Mouse (Mus musculus) activated CD4-positive, CD25-positive, alpha-beta regulatory T cell, adult 9 weeks (primary cell): ENCODE data around the gene Stk36. TPM values are rescaled to one million over a fixed set of nuclear protein-coding genes. Genes with fewer than 3 reads are reported as not detected.

Source experiments
- polyA plus RNA-seq: library from polyadenylated mRNA; unstranded; fragments of 100-300 nt; shearing (Covaris generic); gene quantifications from one replicate; pipeline ENCODE4 v1.2.1, GENCODE M21; 2017

Gene Stk36
- polyA plus RNA-seq = not detected

GRCm38 (mm10) chr1:74601267-74601962 lies at the start of gene Stk36, which contains the start of gene Rnf25:
Gene Stk36, plus strand, starts transcription at chr1:74601445.
Gene Rnf25, minus strand, starts transcription at chr1:74601397.

GRCm38 (mm10) chr1:74587773-74588445 lies 13.3 kb upstream of the Stk36 start, which contains the start of the genes Zfp142 and Bcs1l:
Gene Zfp142, minus strand, starts transcription at chr1:74588246.
Gene Bcs1l, plus strand, starts transcription at chr1:74588289.

GRCm38 (mm10) chr1:74661448-74662195 lies 60.4 kb downstream of the Stk36 start, which contains the start of gene Ttll4:
Gene Ttll4, plus strand, starts transcription at chr1:74661745.

Other genes starting within 250 kb of the Stk36 start
- gene Catip, start 239.3 kb upstream of the Stk36 start, polyA plus RNA-seq = not detected
- 2.1 TPM for gene Slc11a1, start 226.2 kb upstream of the Stk36 start, polyA plus RNA-seq
- 6.1 TPM for gene Ctdsp1, start 209.9 kb upstream of the Stk36 start, polyA plus RNA-seq
- 0.09 TPM for gene Vil1, start 192.1 kb upstream of the Stk36 start, polyA plus RNA-seq
- gene Cnot9, start 95.4 kb upstream of the Stk36 start, polyA plus RNA-seq = 38.3 TPM
- 0.38 TPM for gene Plcd4, start 58.6 kb upstream of the Stk36 start, polyA plus RNA-seq
- gene Usp37, start 57.2 kb upstream of the Stk36 start, polyA plus RNA-seq = 20.7 TPM
- 22.7 TPM for gene Zfp142, start 13.2 kb upstream of the Stk36 start, polyA plus RNA-seq
- gene Bcs1l, start 13.2 kb upstream of the Stk36 start, polyA plus RNA-seq = 13.6 TPM
- 33.3 TPM for gene Rnf25, start within 50 bp of the Stk36 start, polyA plus RNA-seq
- 41.7 TPM for gene Ttll4, start 60.3 kb downstream of the Stk36 start, polyA plus RNA-seq
- gene Cyp27a1, start 112.1 kb downstream of the Stk36 start, polyA plus RNA-seq = 0.40 TPM
- gene Prkag3, start 147.8 kb downstream of the Stk36 start, polyA plus RNA-seq = not detected
- not detected for gene Wnt6, start 170.4 kb downstream of the Stk36 start, polyA plus RNA-seq
- gene Wnt10a, start 190.1 kb downstream of the Stk36 start, polyA plus RNA-seq = 0.29 TPM